Mouse (Mus musculus) liver, embryonic 14.5 days (tissue): ENCODE measurements around the gene Tes3-ps.

Experiments used
- CTCF ChIP-seq: IDR thresholded peaks from 2 replicates; pipeline ENCODE4 v1.5.1; 2016; ENCODE audit warnings: antibody characterized with exemption, low read depth, control low read depth
- EP300 ChIP-seq: IDR thresholded peaks from 2 replicates; pipeline ENCODE4 v1.6.1; 2016; ENCODE audit warnings: antibody characterized with exemption, low read depth

DNA sequence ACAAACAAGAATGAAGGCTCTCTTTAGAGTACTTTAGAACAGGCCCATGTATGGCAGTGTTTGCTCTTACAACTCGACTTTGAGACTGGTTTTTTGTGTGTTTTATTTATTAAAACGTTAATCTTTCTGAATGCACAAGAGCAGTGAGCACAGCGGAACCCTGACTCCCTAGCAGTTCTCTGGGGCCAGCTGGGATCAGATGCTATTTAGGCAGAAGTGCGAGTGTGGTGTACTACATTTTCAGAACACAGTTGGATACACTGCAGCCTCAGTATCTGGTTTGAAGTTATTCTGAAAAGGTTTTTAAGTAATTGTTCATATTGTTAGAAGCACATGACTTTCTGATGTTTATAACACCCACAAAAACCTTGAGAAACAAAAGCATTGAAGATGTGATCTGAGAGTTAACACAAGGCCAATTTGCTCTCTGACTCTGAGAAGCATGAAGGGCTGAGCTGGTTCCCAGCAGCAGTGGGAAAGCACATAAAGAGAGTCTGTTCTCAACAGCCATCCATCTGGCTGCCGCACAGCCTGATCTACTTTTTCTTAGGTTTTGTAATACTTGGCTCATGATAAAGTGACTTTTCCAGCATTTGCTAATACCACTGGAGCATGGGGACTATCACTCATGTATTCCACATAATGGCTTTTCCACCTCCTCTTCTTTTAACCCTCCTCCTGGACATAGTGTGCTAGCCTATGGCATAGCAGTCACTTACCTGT lies 32.3 kb upstream of the Tes3-ps start:
- TF ChIP-seq CTCF, result no peak
- TF ChIP-seq EP300, result no peak
